Mouse (Mus musculus): ENCODE data around the gene Ddx39b.

- TF ChIP-seq CTCF (IDR thresholded peaks at IDR 0.05) (no peak), POLR2A (IDR thresholded peaks at IDR 0.05; ENCODE audit: insufficient read depth, low read depth, low read length) (no peak)
These were observed 42.6 kb upstream of the Ddx39b start for GRCm38 (mm10) chr17:35198946-35199345.

All from heart, adult 2 months (tissue).